Mouse (Mus musculus) CD4-positive, CD25-positive, alpha-beta regulatory T cell, adult 2 months (primary cell): ENCODE data around the gene Phf1.

Source experiments
- DNase-seq: peaks from one replicate; pipeline ENCODE4 v3.0.0-alpha.2; 2012; ENCODE audit warnings: low read depth, low spot score

Phf1 gene

GRCm38 (mm10) chr17:26975415-26975814, 42.6 kb downstream of the Phf1 start:
- peak; percentile 30 for DNase-seq

- peak; percentile 49 for DNase-seq
Observed at GRCm38 (mm10) chr17:26977354-26977753, 44.5 kb downstream of the Phf1 start.

- DNase-seq, result no peak
Observed at GRCm38 (mm10) chr17:26979426-26979825, 46.6 kb downstream of the Phf1 start.

- DNase-seq, result peak; percentile 60
Observed at GRCm38 (mm10) chr17:26981050-26981449, 48.2 kb downstream of the Phf1 start.

- DNase-seq, result no peak
Observed at GRCm38 (mm10) chr17:26983382-26983781, 50.5 kb downstream of the Phf1 start.

- no peak for DNase-seq
Observed at GRCm38 (mm10) chr17:26985503-26986179, 52.8 kb downstream of the Phf1 start.
